Mouse (Mus musculus) hindbrain, postnatal 0 days (tissue): ENCODE results near the gene Ankdd1a. TPM values are rescaled to one million over a fixed set of nuclear protein-coding genes. Genes with fewer than 3 reads are reported as not detected.

Experiments used
- ATAC-seq: fragments of 200-750 bp; cut with Nextera tagmentation; 2 replicates; pipeline ENCODE4 v1.8.0; 2017; ENCODE audit warnings: mild to moderate bottlenecking, moderate TSS enrichment, moderate library complexity
- DNase-seq: peaks from one replicate; pipeline ENCODE4 v3.0.0-alpha.2; 2015; ENCODE audit warnings: low spot score
- H3K27ac ChIP-seq: fragments of 300-500 bp; sonication (generic); 2 replicates; pipeline ENCODE4 v1.5.1; 2014; ENCODE audit warnings: mild to moderate bottlenecking
- H3K27me3 ChIP-seq: fragments of 300-500 bp; sonication (generic); 2 replicates; pipeline ENCODE4 v1.6.1; 2014; ENCODE audit warnings: low read length, mixed read lengths; ENCODE audit not compliant: insufficient read depth
- H3K36me3 ChIP-seq: fragments of 300-500 bp; sonication (generic); 2 replicates; pipeline ENCODE4 v1.6.1; 2014; ENCODE audit warnings: low read length, mixed read lengths; ENCODE audit not compliant: insufficient read depth
- H3K4me1 ChIP-seq: fragments of 300-500 bp; sonication (generic); 2 replicates; pipeline ENCODE4 v1.6.1; 2014; ENCODE audit warnings: antibody characterized with exemption, low read length, mixed read lengths; ENCODE audit not compliant: insufficient read depth
- H3K4me2 ChIP-seq: fragments of 300-500 bp; sonication (generic); 2 replicates; pipeline ENCODE4 v1.6.1; 2014; ENCODE audit warnings: low read depth, mild to moderate bottlenecking, low read length, moderate library complexity, mixed read lengths
- H3K4me3 ChIP-seq: fragments of 300-500 bp; sonication (generic); 2 replicates; pipeline ENCODE4 v1.5.1; 2014; ENCODE audit warnings: low read length
- H3K9ac ChIP-seq: fragments of 300-500 bp; sonication (generic); replicated peaks from 2 replicates; pipeline ENCODE4 v1.6.1; 2014; ENCODE audit warnings: mild to moderate bottlenecking, low read length, moderate library complexity, mixed read lengths
- H3K9me3 ChIP-seq: fragments of 300-500 bp; sonication (generic); 2 replicates; pipeline ENCODE4 v1.6.1; 2016; ENCODE audit warnings: low read length, mixed read lengths
- CTCF ChIP-seq: IDR thresholded peaks from 2 replicates; pipeline ENCODE4 v1.5.1; 2016; ENCODE audit warnings: antibody characterized with exemption, control low read depth, low read depth
- WGBS: fragments of 180-500 bp; shearing (Covaris S2); extraction: QIAGEN DNeasy Blood & Tissue Kit; methylation state at CpG from one replicate; pipeline ENCODE4 v1.1.7; 2014; 5-methylcytosine and 5-hydroxymethylcytosine counted together
- polyA plus RNA-seq: library from polyadenylated mRNA; unstranded; fragments of >200 nt; fragmentation: Nextera tagmentation; extraction: Ambion mirVana; gene quantifications from 2 replicates; pipeline ENCODE4 v1.2.1, GENCODE M21; 2015
- total RNA-seq: library from RNA; depleted of rRNA; stranded (reverse); fragments of >200 nt; gene quantifications from 2 replicates; pipeline ENCODE4 v1.2.3, GENCODE M21; 2014

Ankdd1a gene
- total and polyA plus RNA-seq, 2 experiments from 2014 or later: 1.2 to 5.9 TPM

DNA sequence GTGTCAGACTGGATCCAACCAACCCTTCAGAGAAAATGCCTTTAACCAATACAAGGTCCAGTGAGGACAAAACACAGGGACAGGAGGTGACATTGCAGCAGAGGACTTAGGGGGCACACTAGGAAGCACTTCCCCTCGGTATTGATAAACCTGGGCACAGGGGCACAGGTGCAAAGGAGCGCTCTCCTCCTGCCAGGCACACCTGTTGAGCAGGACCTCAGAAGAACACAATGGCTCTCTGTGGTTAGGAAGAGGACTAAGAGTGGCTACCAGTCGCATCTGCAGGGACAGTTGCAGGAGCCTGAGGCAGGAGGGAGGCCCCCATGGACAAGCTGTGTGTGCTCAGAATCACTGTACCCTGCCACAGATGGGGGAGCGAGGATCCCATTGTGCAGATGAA lies 16.5 kb upstream of the Ankdd1a start:
- Histone ChIP-seq H3K9me3 (no peaks in the 10 kb centered on the region), H3K4me3 (no peak overlapping the region), H3K27ac (no peak overlapping the region), H3K4me1 (no peaks in the 10 kb centered on the region), H3K9ac (no peak overlapping the region), H3K27me3 (no peaks in the 10 kb centered on the region), H3K36me3 (no peaks in the 10 kb centered on the region), H3K4me2 (no peak overlapping the region)
- TF ChIP-seq CTCF: no peak
- 83% methylated on average over 4 of the region's 4 CpGs for WGBS
- no peak for DNase-seq
- no peak for ATAC-seq

DNA sequence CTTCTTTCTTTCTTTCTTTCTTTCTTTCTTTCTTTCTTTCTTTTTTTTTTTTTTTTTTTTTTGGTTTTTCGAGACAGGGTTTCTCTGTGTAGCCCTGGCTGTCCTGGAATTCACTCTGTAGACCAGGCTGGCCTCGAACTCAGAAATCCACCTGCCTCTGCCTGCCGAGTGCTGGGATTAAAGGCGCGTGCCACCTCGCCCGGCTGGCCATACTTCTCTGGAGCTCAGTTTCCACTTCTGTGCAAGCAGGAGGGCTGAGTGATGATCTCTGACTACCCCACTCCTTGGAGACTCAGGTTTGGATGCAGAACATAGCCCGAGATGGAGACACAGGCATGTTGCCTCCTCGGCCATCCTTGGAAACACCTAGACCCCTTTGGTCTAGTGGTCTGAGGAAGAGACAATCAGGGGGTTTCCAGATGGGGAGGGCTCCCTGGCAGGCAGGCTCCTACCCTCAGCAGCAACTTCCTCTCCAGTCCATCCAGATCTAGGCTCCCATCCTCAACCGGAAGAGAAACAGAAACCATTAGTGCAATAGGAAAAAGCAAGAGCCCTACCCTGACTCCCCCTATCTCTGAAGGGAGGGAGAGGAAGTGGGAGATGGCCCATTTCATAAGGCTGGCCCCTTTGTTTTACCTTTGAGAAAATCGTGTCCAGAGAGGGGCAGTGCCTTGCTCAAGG lies 15.9 kb upstream of the Ankdd1a start:
- Histone ChIP-seq H3K4me1 (no peaks in the 10 kb centered on the region), H3K4me2 (no peak overlapping the region), H3K4me3 (no peak overlapping the region), H3K36me3 (no peaks in the 10 kb centered on the region), H3K27me3 (no peaks in the 10 kb centered on the region), H3K9ac (no peak overlapping the region), H3K9me3 (no peaks in the 10 kb centered on the region), H3K27ac (no peak overlapping the region)
- 91% methylated on average over 10 of the region's 11 CpGs for WGBS
- ATAC-seq (no peak), DNase-seq (no peak)
- TF ChIP-seq CTCF: no peak

DNA sequence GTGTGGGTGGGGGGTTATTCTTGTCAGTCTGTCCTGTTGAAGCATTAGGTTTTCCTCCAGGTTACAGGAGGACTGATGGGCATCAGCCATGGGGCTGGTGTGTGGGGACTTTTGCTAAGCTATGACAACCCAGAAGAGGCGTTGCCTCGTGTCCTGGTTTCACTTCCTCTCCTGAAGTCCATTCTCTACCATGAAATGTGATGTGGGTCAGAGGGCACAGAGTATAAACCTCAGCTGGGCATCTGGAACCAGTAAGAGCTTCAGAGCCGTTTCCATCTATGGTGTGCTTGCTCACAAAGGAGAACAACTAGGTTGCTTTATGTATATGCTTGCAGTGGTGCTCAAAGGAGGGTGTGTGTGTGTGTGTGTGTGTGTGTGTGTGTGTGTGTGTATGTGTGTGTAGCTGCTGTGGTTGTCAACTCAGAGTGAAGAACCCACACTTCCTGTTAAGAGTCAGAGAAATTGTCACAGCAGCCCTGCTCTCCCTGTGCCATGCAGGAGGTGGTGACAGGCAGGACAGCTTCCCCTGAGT lies 15.3 kb upstream of the Ankdd1a start:
- no peaks in the 10 kb centered on the region for H3K9me3 ChIP-seq
- DNase-seq (no peak), ATAC-seq (no peak)
- no peaks in the 10 kb centered on the region for H3K4me1 ChIP-seq
- TF ChIP-seq CTCF: no peak
- H3K4me3 ChIP-seq: no peak overlapping the region
- H3K4me2 ChIP-seq: no peak overlapping the region
- H3K27me3 ChIP-seq: no peaks in the 10 kb centered on the region
- H3K9ac ChIP-seq: no peak overlapping the region
- H3K27ac ChIP-seq: no peak overlapping the region
- WGBS: 65% methylated on average over 3 of the region's 3 CpGs
- no peaks in the 10 kb centered on the region for H3K36me3 ChIP-seq

DNA sequence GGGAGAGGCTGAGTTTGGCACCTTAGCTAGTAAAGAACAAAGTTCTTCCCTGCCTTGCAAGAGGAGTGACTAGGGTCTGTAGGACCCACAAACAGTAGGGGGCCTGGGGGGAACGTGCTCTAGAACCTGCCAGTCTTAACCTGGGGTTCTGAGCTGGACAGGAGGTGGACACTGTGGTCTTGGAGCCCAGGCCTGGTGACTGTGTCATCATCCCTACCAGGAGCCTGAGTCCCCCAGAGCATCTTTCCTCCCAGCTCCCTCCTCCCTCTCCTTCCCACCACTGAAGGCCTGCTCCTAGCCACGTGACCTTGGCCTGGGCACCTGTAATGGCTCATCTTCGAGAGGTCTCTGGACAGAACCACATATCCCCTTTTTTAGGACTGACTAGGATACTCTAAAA lies 14.1 kb upstream of the Ankdd1a start:
- 99% methylated on average over 3 of the region's 3 CpGs for WGBS
- H3K9me3 ChIP-seq: no peaks in the 10 kb centered on the region
- H3K27me3 ChIP-seq: no peaks in the 10 kb centered on the region
- H3K36me3 ChIP-seq: no peaks in the 10 kb centered on the region
- no peaks in the 10 kb centered on the region for H3K4me1 ChIP-seq
- H3K4me2 ChIP-seq: no peak overlapping the region
- H3K4me3 ChIP-seq: no peak overlapping the region
- no peak overlapping the region for H3K9ac ChIP-seq
- ATAC-seq (no peak), DNase-seq (no peak)
- H3K27ac ChIP-seq: no peak overlapping the region
- no peak for TF ChIP-seq CTCF

DNA sequence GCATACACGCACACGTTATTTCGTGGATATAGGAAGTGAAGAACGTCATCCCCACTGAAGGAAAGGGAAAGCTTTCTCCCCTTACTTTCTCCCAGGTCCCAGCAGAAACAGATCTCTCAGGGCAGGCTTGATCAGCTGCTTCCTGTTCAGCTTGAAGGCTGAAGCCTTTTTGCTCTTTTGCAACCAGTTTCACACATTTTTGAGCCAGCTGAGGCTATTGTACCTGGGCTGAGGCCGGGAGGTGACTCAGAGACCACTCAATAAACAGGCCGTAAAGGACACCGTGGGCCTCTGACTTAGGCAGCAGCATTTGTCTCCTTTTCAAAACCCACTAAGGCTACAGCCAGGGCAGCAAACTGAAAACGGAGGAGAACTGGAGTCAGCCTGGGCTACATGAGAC lies 13.0 kb upstream of the Ankdd1a start:
- ATAC-seq (no peak), DNase-seq (no peak)
- WGBS: 82% methylated on average over 8 of the region's 8 CpGs
- no peaks in the 10 kb centered on the region for H3K36me3 ChIP-seq
- no peak overlapping the region for H3K4me3 ChIP-seq
- H3K4me1 ChIP-seq: no peaks in the 10 kb centered on the region
- H3K9me3 ChIP-seq: no peaks in the 10 kb centered on the region
- H3K9ac ChIP-seq: no peak overlapping the region
- TF ChIP-seq CTCF: no peak
- H3K27ac ChIP-seq: no peak overlapping the region
- no peaks in the 10 kb centered on the region for H3K27me3 ChIP-seq
- no peak overlapping the region for H3K4me2 ChIP-seq

DNA sequence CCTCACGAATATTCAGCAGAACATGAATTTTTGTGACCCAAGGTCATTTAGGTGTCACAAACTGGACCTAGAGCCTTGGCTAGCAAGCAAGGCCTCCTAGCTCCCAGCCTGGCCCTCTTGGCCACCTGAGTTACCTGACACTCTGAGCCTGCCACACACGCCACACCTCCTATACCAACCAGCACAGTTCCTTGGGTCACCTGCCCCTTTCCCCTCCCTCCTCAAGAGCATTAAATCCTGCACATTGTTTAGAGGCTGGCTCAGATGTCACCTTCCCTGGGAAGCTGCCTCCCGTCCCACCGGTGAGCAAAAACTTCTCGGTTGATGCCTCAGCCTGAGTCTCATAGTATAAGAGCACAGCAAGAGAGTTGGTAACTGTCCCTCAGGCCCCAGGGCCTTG lies 11.3 kb upstream of the Ankdd1a start:
- H3K4me2 ChIP-seq: no peak overlapping the region
- H3K9ac ChIP-seq: no peak overlapping the region
- no peaks in the 10 kb centered on the region for H3K9me3 ChIP-seq
- no peak for TF ChIP-seq CTCF
- WGBS: 87% methylated on average over 5 of the region's 5 CpGs
- no peaks in the 10 kb centered on the region for H3K27me3 ChIP-seq
- ATAC-seq: no peak
- H3K27ac ChIP-seq: no peak overlapping the region
- H3K36me3 ChIP-seq: no peaks in the 10 kb centered on the region
- no peaks in the 10 kb centered on the region for H3K4me1 ChIP-seq
- DNase-seq: no peak
- H3K4me3 ChIP-seq: no peak overlapping the region

DNA sequence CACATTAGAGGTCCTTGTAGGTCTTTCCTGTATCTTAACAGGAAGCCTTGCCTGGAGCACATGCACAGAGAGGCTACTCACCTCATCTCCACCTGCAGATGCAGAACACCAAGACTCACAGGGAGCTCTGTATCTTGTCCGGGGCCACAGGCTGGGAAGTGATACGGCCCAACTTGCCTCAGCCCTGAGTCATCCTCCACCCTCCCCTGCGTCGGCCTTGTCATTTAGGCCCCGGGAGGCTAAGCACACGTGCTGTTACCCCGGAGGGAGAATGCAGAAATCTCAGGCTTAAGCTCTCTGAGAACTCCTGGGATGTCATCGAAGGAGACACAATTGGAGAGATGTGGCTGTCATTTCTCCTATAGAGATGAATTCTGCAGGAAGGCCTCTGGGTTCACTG lies 9.7 kb upstream of the Ankdd1a start:
- Histone ChIP-seq H3K4me1 (no peaks in the 10 kb centered on the region), H3K27ac (no peak overlapping the region), H3K27me3 (no peaks in the 10 kb centered on the region), H3K4me2 (no peak overlapping the region), H3K4me3 (no peak overlapping the region), H3K36me3 (no peaks in the 10 kb centered on the region), H3K9ac (no peak overlapping the region), H3K9me3 (no peaks in the 10 kb centered on the region)
- no peak for TF ChIP-seq CTCF
- ATAC-seq (no peak), DNase-seq (no peak)
- 44% methylated on average over 8 of the region's 8 CpGs for WGBS
